Mouse (Mus musculus) megakaryocyte, embryonic 14.5 days (primary cell): ENCODE data around the gene Fbll1.
"Not testable (repeated sequence)": the region's sequence is repeated elsewhere in the genome, so short reads cannot be mapped to it uniquely, and the experiment has no call there.

Experiments
- FLI1 ChIP-seq: IDR thresholded peaks from 2 replicates; pipeline ENCODE4 v1.6.1; 2012; ENCODE audit warnings: low read length, inconsistent platforms, mixed read lengths
- GATA1 ChIP-seq: IDR thresholded peaks from 3 replicates; pipeline ENCODE4 v1.6.1; 2012; ENCODE audit warnings: mixed read lengths, low read length, inconsistent platforms, borderline replicate concordance

DNA sequence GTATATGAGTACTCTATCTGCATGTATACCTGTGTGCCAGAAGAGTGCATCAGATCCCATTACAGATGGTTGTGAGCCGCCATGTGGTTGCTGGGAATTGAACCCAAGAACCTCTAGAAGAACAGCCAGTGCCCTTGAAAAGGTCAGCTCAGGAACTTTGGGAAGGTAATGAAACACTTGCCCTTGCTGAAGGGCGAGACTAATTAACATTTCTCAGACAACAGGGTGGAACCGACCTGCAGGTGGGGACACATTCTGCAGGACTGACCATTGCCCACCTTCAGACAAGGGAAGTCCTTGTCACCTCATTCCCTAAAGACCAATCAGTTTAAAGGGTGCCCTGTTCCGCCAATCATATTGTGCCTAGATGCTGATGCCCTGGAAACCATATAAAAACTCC is 42.1 kb upstream of the Fbll1 start:
- not testable (repeated sequence) for TF ChIP-seq FLI1, GATA1
